Mouse (Mus musculus): ENCODE results near the gene Sh3gl2.

The Sh3gl2 gene

DNA sequence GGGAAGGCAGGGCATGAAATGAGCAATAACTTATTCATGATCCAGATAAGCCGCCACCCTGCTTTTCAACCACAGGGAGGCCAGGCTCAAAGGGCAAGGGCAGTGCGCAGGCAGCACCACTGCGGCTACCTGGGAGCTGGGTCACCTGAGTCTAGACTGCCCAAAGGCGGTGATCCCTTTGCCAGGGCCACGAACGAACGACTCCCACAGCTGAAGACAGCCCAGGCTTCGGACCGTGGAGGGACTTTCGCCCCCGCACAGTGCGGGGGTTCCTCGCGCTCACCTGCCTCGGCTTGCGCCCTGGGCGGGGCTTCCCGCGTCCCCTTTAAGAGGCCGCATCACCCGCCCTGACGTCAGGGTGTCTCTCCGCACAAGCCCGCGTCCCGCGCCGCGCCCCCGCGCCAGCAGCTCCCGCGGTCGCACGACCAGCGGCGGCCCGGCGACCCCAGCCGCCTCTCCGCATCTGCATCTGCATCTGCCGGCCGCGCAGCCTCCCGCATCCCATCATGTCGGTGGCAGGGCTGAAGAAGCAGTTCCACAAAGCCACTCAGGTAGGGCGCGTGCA lies at the start of gene Sh3gl2:
Gene Sh3gl2 (plus strand): TSS at position 56 of the 565 bp plus-strand sequence.
- DNase-seq (ENCODE audit: low spot score), result peak; percentile 9

DNA sequence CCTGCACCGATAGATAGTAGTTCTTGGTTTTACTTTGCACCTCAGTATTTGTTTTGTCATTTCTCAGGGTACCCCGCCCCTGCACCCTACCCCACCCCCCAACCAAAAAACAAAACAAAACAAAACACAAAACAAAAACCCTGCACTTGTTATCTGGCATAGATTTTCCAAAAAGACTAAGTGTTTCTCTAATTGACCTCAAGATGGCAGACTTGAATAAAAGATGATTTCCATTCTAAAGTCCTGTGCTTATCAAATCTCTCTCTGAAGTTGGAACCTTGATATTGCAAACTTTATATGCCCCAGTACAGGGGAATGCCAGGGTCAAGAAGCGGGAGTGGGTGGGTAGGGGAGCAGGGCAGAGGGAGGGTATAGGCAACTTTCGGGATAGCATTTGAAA lies 43.8 kb upstream of the Sh3gl2 start:
- DNase-seq (ENCODE audit: low spot score), result no peak

DNA sequence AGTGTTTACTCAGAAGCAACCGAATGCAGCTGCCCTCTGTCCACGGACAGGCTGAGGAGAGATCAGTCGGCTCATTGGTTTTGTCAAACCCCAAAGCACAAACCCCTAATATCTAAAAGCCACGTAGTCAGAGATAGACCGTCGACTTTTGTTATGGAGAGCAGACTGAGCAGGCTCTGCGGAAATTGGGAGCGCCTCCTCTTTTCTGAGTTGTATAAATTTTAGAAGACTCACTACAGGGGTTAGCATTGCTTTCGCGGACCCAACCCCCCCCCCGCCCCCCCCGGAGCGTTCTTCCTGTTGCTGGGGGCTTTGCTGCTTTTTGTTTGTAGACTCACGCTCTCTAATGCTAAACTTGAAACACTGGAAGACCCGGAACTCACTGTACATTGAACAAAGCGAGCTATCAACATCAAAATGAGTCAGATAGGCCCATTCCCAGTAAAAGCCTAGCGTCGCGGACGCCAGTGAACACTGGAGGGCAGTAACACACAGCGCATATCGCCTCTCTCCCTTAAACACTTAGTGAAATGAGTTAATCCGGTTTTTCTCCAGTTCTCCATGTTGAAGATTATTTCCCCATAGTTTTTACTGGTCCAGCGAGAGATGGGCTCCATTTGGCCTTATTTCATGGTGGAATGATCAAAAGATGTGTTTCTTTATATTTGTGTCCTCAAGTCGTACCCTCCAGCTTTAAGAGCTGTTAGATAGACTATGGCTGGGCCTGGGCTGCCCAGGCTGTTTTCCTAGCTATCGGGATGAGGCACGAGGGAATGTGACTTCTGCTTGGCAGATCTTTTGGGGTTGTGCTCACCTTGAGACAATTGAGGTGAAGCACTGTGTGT lies 42.2 kb upstream of the Sh3gl2 start:
- DNase-seq (ENCODE audit: low spot score), result peak; percentile 22

DNA sequence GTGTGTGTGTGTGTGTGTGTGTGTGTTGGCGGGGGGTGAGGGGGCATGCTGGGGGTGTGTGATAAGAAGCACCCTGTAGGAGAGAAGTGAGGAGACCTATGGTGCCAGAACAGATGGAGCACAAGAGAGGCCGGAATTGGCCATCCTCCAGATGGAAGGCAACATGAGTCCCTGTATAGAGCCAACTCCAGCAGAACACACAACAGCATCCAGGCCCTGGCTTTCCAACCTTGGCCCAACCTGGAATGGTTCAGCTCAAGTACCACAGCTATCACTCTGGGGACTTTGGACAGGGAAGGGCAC lies 41.7 kb upstream of the Sh3gl2 start:
- no peak for DNase-seq (ENCODE audit: low spot score)

DNA sequence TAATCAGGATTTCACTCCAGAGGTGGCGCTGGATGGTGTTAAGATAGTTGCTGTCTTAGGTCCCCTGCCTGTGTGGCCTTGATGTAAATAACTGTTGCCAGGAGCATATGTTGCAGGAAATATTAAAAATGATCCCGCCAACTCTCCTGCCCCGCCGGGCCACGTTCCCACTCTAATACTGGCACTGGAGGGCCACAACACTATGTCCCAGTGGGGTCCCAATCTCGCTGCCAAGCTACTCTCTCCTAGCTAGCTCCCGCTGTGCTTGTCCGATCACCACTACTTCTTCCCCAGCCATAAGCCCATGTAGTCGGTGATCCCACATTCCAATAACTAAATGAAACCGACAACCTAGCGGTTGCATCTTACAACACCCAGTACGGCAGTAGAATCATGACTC lies 36.9 kb upstream of the Sh3gl2 start:
- no peak for DNase-seq (ENCODE audit: low spot score)

DNA sequence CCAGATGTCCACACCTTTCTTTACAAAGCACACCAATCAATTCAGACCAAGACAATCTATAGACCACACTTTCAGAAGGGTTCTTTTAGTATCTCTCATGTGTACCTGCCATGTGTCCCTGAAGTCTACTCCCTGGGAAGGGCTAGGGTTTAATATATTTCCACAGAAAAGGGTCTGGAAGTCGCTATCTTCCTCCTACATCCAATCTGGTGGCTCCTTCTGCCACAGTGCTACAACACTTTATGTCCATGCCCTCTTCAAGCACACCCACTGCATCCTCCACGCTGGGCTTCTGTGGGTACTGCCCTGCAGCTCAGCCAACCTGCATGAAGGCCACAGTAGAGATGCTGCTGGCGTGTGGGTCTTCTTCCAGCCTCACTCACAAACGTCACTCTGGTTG lies 29.5 kb upstream of the Sh3gl2 start:
- DNase-seq (ENCODE audit: low spot score), result no peak

DNA sequence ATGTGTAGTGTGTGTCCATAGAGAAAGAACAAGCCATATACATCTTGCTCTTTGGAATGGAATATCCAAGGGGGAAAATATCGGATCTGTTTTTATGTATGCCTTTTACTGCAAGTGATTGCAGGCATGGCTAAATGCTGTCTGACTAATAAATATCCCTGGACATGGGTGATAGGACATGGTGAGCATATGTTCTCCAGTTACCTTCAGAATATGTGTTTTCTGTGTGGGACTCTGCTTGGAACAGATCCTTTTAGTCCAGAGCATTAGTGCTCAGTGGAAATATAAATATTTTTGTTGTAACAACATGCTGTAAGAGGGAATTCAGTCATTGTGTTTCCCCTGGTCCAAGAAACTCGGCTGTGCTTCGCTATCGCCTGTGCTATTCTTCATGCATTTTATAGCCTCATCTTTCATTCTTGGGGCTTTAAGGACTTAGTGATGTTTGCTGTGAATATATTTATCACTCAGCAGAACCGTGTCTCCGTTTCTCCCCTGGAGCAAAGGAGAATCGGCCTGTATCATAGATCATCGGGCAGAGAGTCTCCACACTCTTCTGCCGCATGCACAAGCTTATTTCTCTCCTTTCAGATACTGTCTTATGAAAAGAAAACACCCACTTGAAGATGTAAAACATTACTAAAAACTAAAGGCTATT lies 26.4 kb upstream of the Sh3gl2 start:
- no peak for DNase-seq (ENCODE audit: low spot score)

DNA sequence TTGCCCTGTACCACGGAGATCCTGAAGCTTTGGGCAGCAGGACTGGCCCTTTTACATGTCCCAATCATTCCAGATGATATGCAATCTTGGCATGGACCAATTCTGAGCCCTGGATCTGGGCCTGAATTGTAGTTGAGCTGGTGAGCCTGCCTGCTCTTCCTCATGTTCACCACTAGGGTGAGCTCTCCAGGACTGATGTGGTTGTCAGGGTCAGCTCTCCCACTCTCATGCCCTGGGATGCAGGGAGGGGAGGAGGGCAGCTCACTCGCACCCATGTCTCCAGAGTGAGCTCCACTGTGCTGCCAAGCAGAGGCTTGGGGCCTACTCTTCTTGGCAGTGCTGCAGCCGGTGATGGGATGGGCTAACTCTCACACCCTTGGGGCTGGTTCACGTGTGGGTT lies 18.9 kb upstream of the Sh3gl2 start:
- DNase-seq (ENCODE audit: low spot score), result no peak

DNA sequence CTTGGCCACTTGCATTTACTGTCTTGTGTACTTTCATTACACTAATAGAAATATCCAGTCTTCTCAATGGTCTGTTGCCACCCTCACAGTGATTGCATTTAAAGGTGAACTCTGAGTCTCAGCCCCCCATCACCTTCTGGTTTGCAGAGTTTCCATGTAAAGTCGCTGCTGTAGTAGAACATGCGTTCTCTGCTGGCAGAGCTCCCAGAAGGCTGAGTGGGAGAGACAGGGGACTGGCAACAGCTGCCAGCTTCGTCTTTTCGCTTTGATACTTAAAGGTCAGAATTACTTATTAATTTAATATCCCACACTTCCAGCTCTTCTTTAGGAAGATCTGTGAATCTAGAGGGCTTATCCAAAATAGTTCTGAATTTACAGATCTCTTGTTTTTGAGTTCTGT lies 8.7 kb upstream of the Sh3gl2 start:
- no peak for DNase-seq (ENCODE audit: low spot score)

DNA sequence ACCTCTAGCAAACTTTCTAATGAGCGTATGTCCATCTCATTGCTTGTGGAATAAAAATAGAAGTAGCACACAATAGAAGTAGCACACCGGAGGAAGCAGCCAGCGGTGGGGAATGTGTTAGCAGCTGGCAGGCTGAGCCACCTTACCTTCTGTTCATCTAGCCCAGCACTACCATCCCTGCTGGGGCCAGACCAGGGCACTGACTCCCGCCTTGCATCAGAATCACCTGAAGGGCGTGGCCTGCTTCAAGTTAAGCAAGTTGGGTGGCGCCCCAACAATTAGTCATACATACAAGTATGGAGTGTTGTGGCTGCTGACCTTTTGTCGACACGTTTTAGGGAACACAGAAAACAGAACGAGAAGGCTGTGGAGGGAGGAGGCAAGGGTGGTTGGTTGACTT lies 6.5 kb upstream of the Sh3gl2 start:
- no peak for DNase-seq (ENCODE audit: low spot score)

DNA sequence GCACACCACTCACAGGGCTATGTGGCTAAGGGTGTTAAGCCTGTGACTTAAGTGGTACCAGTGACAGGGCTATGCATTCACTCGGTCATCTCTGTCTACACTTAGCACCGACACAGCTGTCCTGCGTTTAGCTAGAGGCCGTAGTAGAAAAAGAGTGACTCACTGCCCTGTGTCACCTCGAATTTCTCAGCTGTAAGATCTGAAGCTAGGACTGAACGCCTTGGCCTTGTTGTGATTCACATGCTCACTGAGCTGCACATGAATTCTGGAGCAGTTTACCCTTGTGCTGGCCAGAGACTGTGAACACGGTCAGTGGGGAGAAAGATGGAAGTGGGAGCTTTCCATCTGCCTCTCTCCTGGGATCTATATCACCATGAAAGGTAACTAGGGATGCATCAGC lies 2.3 kb upstream of the Sh3gl2 start:
- DNase-seq (ENCODE audit: low spot score), result no peak

DNA sequence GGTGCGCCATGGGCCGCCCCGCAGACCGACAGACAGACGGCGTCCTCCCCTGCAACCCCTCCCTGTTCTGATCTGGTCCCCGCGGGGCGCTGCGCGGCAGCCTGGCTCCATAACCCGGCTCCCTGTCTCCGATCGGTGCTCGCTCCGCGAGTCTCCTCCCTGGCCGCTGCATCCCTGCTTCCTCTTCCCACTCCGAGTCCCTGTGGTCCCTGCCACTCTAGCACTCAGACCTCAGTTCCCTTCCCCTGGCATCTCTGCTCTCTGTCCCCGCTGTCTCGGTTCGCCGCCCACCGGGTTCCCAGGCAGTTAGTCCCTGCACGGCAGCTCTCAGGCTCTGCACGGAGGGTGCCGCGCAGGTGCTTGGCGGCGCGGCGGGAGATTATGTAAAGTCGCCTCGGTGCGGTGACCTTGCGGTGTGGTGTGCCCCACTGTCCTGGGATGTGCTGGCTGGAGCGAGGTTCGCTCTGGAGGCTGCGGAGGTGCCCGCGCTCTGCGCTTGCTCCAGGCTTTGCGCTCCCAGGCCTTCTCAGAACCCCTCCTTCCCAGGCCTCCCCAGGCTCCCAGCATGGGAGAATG lies 798 bp downstream of the Sh3gl2 start:
- peak; percentile 6 for DNase-seq (ENCODE audit: low spot score)

DNA sequence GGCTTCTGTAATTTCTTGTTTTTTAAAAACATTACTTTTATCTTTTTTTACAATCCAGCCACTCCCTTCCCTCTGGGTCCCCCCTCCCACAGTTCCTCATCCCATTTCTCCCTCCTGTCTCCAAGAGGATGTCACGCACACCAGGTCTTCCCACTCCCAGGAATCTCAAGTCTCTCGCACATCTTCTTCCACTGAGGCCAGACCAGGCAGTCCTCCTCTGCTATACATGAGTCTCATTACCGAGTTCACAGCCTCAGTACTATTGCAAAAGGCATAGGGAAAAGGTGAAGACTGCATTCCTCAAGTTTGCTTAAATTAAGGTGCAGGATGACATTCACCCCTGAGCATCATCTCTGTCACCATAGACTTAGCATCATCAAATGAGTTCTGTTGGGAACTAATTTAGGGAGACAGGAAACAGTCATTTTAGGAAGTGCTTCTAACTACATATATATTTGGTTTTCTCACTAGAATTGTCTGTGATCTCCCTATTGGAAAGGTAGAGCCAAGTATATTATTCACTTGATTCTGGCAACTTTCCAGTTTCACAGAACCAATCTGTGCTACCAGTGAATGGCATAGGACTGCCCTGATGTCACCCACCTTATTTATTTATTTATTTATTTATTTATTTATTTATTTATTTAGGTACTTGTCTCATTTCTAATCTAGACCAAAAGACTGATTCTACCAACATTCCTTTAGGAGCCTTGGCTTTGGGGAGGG lies 1.9 kb downstream of the Sh3gl2 start:
- no peak for DNase-seq (ENCODE audit: low spot score)

DNA sequence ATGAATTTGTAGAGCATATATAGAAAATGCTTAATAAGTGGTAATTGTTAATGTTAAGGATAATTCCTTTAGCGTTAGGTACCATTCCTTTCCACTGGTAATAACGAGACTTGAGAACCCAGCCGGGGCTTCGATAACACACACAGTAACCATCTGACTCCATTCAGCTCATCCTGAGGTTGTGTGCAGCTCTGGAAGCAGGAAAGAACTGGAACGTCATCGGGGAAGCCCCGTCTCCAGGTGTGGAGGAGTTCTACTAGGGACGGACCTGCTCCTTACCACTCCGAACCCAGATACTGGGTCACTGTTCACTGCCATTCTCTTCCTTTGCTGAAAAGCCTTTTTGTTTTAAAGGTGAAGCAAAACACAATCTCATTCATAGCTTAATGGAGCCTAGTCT lies 2.6 kb downstream of the Sh3gl2 start:
- no peak for DNase-seq (ENCODE audit: low spot score)

DNA sequence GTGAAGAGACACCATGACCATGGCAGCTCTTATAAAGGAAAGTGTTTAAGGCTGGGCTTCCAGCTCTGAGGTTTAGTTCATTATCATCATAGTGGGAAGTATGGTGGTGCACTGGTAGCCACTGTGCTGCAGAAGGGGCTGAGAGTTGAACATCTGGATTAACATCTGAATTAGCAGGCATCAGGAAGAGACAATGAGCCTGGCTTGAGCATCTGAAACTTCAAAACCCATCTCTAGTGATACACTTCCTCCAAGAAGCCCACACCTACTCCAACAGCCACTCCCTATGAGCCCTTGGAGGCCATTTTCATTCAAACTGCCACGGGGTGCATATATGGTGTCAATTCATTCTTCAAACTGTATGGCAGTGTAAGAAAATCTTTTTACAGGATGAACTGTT lies 3.6 kb downstream of the Sh3gl2 start:
- DNase-seq (ENCODE audit: low spot score), result no peak

DNA sequence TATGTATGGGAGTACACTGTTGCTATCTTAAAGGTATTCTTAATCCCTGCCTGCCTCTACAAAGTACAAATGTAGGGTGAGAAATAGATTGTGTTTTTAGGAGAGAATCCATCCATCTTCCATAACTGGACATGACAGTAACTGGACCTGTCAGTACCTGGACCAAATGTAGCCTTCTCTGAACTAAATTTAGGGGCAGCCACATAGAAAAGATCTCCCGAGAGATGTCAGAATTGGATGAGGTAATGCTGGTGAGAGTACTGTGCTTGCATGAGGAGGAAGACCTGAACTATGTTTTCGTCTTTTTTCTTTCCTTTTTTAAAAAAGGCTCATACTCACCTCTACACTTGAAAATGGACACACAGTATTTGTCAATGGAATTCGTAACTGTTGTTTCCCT lies 6.0 kb downstream of the Sh3gl2 start:
- DNase-seq (ENCODE audit: low spot score), result no peak

DNA sequence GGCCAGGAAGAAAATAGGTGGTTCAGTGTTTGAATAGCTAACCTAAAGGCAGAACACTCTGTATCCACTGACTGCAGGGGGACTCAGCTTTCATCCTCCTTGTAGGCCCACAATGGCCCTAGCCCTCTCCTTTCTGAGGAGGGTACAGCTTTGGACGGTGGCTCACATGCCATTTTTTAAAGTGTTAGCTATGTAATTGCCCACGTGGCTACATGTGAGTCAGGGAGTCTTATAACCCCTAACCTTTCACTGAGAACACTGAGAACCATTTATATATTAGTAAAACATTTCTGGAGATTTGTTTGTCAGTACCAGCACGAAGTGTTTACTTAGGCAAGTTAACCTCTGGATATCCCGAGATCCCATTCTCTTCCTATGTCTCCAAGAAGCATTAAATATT lies 12.1 kb downstream of the Sh3gl2 start:
- DNase-seq (ENCODE audit: low spot score), result no peak

DNA sequence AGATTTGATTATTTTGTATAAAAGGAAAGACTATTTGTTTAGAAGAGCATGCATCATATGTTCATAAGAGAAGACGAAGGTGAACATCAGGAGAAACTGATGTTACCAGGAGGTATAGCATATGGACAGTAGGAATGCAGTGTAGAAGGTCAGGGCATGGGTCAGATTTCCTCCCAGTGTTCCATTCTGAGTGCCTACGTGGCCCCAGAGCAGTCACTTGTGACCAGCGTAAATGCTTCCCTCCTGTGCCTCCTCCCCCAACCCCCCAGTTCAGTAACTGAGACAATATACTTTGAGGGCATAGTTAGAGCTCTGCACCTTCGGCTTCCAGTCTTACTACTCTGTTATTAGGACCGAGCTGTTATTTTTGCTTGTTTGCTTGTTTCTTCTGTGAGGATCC lies 17.8 kb downstream of the Sh3gl2 start:
- no peak for DNase-seq (ENCODE audit: low spot score)

DNA sequence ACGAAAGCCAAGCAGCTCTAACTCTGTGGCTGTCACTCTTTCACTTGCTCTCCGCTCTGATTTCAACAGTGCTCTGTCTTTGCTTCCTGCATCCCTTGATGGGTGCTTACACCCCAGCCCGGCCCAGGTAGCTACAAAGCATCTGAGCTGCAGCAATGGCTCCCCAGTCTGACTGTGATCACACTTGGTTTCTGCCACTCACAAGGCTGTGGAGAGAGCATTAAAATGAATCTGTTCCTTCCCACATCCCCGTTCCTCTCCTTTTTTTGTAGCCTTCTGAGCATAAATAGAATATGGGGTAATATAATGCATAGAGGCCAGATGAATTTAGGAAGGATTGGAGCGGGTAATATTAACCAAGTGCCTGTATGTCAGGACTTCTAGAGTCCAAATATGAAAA lies 21.8 kb downstream of the Sh3gl2 start:
- no peak for DNase-seq (ENCODE audit: low spot score)

DNA sequence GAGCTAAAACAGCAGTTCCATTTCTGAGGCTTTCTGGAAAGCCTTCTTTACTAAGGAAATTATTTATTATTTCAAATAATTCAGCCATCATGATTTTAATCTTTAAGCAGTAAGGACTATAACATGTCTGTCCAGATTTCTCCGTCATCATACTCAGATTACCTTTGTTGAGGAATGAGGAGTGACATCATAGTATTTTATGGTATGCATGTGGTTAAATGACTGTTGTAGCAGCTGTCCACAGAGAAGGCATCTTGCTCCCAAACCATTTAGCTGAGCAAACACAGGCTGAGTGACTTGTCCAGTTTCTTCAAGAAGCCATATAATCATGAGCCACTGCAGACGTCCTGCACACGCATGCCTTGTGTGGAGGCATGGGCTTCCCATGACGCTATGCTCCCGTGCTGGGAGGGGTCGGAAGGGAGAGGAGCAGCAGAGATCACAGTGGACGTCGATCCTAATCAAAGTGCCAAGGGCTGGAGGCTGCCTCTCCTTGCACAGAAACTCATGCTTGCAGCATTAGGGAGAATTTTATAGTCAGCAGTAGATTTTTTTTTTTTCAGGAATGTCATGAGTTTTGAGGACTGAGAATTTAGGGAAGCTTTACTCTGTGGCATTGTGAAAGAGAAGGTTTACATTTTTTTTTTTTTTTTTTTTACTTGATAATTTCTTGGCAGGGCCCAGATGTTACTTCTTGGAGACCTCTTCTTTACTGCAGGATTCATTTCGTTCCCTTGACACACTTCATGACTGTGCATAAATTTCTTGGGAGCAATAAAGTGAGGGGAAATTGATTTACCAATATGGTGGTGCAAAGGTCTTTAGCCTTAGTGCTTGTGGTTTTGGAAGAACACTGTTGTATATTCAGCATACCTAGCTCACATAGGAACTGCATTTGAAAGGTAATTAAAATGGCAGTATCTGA lies 23.0 kb downstream of the Sh3gl2 start:
- DNase-seq (ENCODE audit: low spot score), result no peak

DNA sequence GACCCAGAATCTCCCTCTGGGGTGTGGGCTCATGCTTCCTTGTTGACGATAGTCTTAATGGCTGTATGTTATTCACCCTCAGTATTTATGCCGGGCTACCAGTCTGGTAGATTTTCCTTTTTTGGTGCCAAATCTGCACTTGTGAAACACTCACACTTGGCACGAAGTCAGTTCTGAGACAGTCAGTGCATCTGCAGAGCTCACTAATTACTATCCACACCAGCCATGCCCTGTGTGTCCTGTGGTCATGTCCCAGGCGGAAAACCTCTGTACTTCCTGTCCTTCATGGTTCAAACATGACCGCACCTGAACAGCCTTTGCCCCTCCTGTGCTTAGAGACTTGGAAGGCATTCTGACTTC lies 23.6 kb downstream of the Sh3gl2 start:
- no peak for DNase-seq (ENCODE audit: low spot score)
